Mouse (Mus musculus): ENCODE data around the gene Sf3b3. TPM values are rescaled to one million over a fixed set of nuclear protein-coding genes. Genes with fewer than 3 reads are reported as not detected.

Gene Sf3b3
- polyA plus RNA-seq, 1 experiment, result 78.5 TPM

DNA sequence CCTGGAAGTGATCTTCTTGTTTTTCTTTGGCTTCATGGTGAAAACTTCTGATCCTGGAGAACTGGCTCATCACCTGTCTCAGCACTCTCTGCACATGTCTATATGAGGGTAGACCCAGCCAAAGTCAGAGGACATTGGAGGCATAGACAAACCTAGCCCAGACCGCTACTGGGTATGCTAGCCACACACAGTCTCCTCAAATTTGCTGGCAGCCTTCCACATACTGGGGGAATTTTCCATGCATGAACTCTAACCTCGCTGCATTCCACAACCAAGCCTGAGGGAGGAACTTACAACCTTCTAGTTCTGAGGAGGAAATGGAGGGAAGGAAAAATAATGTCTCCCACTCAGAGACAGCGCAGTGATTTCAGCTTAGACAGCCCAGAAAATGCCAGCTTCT, 72.5 kb downstream of the Sf3b3 start:
- no peak for DNase-seq
- Histone ChIP-seq H3K36me3 (ENCODE audit: control insufficient read depth, insufficient read depth, low read length) (no peaks in the 10 kb centered on the region), H3K4me3 (ENCODE audit: control insufficient read depth, insufficient read depth, low read length) (no peak overlapping the region), H3K4me1 (replicated peaks; ENCODE audit: control insufficient read depth, insufficient read depth, low read length) (no peaks in the 10 kb centered on the region; the same call in none of the 2 replicates), H3K27me3 (ENCODE audit: control insufficient read depth, insufficient read depth, low read length) (no peaks in the 10 kb centered on the region), H3K27ac (ENCODE audit: control insufficient read depth, insufficient read depth, low read length) (no peak overlapping the region)
- no peak for TF ChIP-seq POLR2A (IDR thresholded peaks at IDR 0.05; ENCODE audit: control insufficient read depth, extremely low read depth, insufficient read depth, low read length, poor library complexity)
- TF ChIP-seq CTCF (IDR thresholded peaks at IDR 0.05; ENCODE audit: borderline replicate concordance, control insufficient read depth, extremely low read depth, insufficient read depth, low read length, poor library complexity), result no peak
- WGBS, result 93% methylated on average over 3 of the region's 3 CpGs

DNA sequence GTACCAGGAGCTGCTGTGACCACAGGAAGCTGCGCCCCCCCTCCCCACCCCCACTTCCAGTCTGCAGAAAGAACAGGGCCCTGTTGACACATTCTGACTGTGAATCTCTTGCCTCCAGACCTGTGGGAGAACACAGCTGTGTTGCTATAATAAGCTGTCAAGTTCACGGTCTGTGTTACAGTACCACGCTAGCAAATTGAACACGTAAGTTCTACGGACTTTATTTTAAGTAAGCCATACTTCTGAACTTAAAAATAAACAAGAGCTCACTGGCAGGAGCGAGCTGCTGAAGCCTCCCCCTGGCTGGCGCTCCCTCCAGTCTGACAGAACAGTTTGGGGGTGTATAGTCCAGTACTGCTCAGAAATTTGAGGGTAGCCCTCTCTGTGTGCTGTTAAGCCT, 74.1 kb downstream of the Sf3b3 start:
- H3K4me3 ChIP-seq (ENCODE audit: control insufficient read depth, insufficient read depth, low read length), result no peak overlapping the region
- no peaks in the 10 kb centered on the region; the same call in 1 of the 2 replicates for H3K27me3 ChIP-seq (ENCODE audit: control insufficient read depth, insufficient read depth, low read length)
- WGBS, result 39% methylated on average over 7 of the region's 7 CpGs
- DNase-seq, result no peak
- no peaks in the 10 kb centered on the region; the same call in none of the 2 replicates for H3K4me1 ChIP-seq (replicated peaks; ENCODE audit: control insufficient read depth, insufficient read depth, low read length)
- H3K27ac ChIP-seq (ENCODE audit: control insufficient read depth, insufficient read depth, low read length), result peak overlapping the region; percentile 24; the same call in 1 of the 2 replicates
- TF ChIP-seq CTCF (IDR thresholded peaks at IDR 0.05; ENCODE audit: borderline replicate concordance, control insufficient read depth, extremely low read depth, insufficient read depth, low read length, poor library complexity) (no peak), POLR2A (IDR thresholded peaks at IDR 0.05; ENCODE audit: control insufficient read depth, extremely low read depth, insufficient read depth, low read length, poor library complexity) (no peak)
- H3K36me3 ChIP-seq (ENCODE audit: control insufficient read depth, insufficient read depth, low read length), result no peaks in the 10 kb centered on the region

DNA sequence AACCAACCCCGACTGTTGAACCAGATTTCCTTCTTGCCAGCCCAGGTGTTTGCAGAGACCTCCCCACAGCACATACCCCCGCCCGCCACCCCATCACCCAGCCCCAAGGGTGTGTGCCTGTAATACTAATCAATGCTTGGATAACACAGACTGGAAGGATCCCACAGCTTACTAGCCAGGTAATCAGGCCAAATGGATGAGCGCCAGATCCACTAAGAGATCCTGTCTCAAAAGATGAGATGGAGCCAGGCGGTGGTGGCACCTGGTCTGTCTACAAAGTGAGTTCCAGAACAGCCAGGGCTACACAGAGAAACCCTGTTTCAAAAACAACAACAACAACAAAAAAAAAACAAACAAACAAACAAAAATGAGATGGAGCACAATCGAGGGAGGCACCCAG, 79.3 kb downstream of the Sf3b3 start:
- 86% methylated on average over 6 of the region's 6 CpGs for WGBS

DNA sequence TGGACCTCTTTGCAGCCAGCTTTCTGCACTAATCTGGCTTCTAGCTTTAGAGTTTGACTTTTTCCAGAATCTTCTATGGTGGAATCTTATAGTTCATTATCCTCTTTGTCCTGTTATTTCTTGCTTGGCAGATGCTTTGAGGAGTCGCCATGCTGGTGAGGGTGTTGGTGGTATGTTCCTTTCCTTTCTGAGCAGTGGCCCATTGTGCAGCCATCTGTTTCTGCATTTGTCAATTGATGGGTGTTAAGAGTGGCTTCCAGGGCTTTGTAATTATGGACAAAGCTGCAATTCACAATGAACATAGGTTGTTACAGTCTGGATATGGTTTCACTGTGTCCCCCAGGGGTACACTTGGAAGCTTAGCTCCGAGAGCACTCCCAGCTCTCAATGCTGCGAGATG, 81.9 kb downstream of the Sf3b3 start:
- 93% methylated on average over 3 of the region's 3 CpGs for WGBS
- no peak for DNase-seq
- Histone ChIP-seq H3K4me3 (ENCODE audit: control insufficient read depth, insufficient read depth, low read length) (no peak overlapping the region), H3K27ac (ENCODE audit: control insufficient read depth, insufficient read depth, low read length) (no peak overlapping the region), H3K36me3 (ENCODE audit: control insufficient read depth, insufficient read depth, low read length) (no peaks in the 10 kb centered on the region), H3K4me1 (replicated peaks; ENCODE audit: control insufficient read depth, insufficient read depth, low read length) (no peaks in the 10 kb centered on the region), H3K27me3 (ENCODE audit: control insufficient read depth, insufficient read depth, low read length) (no peaks in the 10 kb centered on the region; the same call in 1 of the 2 replicates)
- TF ChIP-seq POLR2A (IDR thresholded peaks at IDR 0.05; ENCODE audit: control insufficient read depth, extremely low read depth, insufficient read depth, low read length, poor library complexity) (no peak), CTCF (IDR thresholded peaks at IDR 0.05; ENCODE audit: borderline replicate concordance, control insufficient read depth, extremely low read depth, insufficient read depth, low read length, poor library complexity) (no peak)

More for the DNA sequence above, 79.3 kb downstream of the Sf3b3 start:
- TF ChIP-seq CTCF (IDR thresholded peaks at IDR 0.05; ENCODE audit: borderline replicate concordance, control insufficient read depth, extremely low read depth, insufficient read depth, low read length, poor library complexity) (no peak), POLR2A (IDR thresholded peaks at IDR 0.05; ENCODE audit: control insufficient read depth, extremely low read depth, insufficient read depth, low read length, poor library complexity) (no peak)
- Histone ChIP-seq H3K27me3 (ENCODE audit: control insufficient read depth, insufficient read depth, low read length) (no peaks in the 10 kb centered on the region; the same call in 1 of the 2 replicates), H3K4me3 (ENCODE audit: control insufficient read depth, insufficient read depth, low read length) (no peak overlapping the region), H3K27ac (ENCODE audit: control insufficient read depth, insufficient read depth, low read length) (no peak overlapping the region), H3K36me3 (ENCODE audit: control insufficient read depth, insufficient read depth, low read length) (no peaks in the 10 kb centered on the region), H3K4me1 (replicated peaks; ENCODE audit: control insufficient read depth, insufficient read depth, low read length) (no peaks in the 10 kb centered on the region; the same call in 1 of the 2 replicates)
- DNase-seq, result no peak

DNA sequence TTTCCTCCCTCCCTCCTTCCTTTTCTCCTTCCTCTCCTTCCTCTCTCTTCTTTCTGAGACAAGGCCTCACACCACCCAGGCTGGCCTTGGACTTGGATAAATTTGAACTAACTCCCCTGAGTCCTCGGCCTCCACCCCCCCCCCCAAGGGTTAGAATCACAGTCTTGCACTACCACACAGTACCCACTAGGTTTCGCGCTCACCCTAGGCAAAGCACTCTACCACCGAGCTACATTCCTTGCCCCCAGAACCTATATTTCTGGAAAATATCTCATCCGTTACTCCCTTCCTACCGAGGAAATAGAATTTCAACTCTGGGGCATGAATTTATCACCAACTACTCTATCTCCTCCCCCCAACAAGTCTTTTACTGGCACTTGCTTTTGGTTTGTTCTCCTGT, 84.6 kb downstream of the Sf3b3 start:
- 69% methylated on average over 6 of the region's 6 CpGs for WGBS
- no peak overlapping the region for H3K27ac ChIP-seq (ENCODE audit: control insufficient read depth, insufficient read depth, low read length)
- no peaks in the 10 kb centered on the region for H3K36me3 ChIP-seq (ENCODE audit: control insufficient read depth, insufficient read depth, low read length)
- DNase-seq, result no peak
- no peaks in the 10 kb centered on the region for H3K4me1 ChIP-seq (replicated peaks; ENCODE audit: control insufficient read depth, insufficient read depth, low read length)
- no peaks in the 10 kb centered on the region for H3K27me3 ChIP-seq (ENCODE audit: control insufficient read depth, insufficient read depth, low read length)
- H3K4me3 ChIP-seq (ENCODE audit: control insufficient read depth, insufficient read depth, low read length), result no peak overlapping the region
- TF ChIP-seq CTCF (IDR thresholded peaks at IDR 0.05; ENCODE audit: borderline replicate concordance, control insufficient read depth, extremely low read depth, insufficient read depth, low read length, poor library complexity) (no peak), POLR2A (IDR thresholded peaks at IDR 0.05; ENCODE audit: control insufficient read depth, extremely low read depth, insufficient read depth, low read length, poor library complexity) (no peak)

- no peaks in the 10 kb centered on the region for H3K36me3 ChIP-seq (ENCODE audit: control insufficient read depth, insufficient read depth, low read length)
- H3K4me3 ChIP-seq (ENCODE audit: control insufficient read depth, insufficient read depth, low read length), result no peak overlapping the region
- TF ChIP-seq CTCF (IDR thresholded peaks at IDR 0.05; ENCODE audit: borderline replicate concordance, control insufficient read depth, extremely low read depth, insufficient read depth, low read length, poor library complexity) (no peak), POLR2A (IDR thresholded peaks at IDR 0.05; ENCODE audit: control insufficient read depth, extremely low read depth, insufficient read depth, low read length, poor library complexity) (no peak)
- no peaks in the 10 kb centered on the region for H3K4me1 ChIP-seq (replicated peaks; ENCODE audit: control insufficient read depth, insufficient read depth, low read length)
- no peak overlapping the region for H3K27ac ChIP-seq (ENCODE audit: control insufficient read depth, insufficient read depth, low read length)
- H3K27me3 ChIP-seq (ENCODE audit: control insufficient read depth, insufficient read depth, low read length), result no peaks in the 10 kb centered on the region
- WGBS, result 81% methylated on average over 5 of the region's 5 CpGs
- no peak for DNase-seq
Measured at GRCm38 (mm10) chr8:110761185-110761584, 85.4 kb downstream of the Sf3b3 start.
